Mouse (Mus musculus) MEL (cell line): ENCODE measurements at regions not wholly inside any gene's neighbourhood (a gene's known extent, or its start where the extent isn't known, plus 50 kb on each side); places are given as distances from the start of the nearest gene placed in this dataset.

Experiments used
- CTCF ChIP-seq, 3 experiments: IDR thresholded peaks in 2 of 3; conservative IDR thresholded peaks in 1 of 3; 2 replicates each; pipeline ENCODE4 v1.5.1; 2011 to 2012; ENCODE audit warnings: low read length in 3 of 3, low read depth in 2 of 3, mild to moderate bottlenecking in 2 of 3, improper control_type of control experiment in 1 of 3, inconsistent platforms in 1 of 3, mixed read lengths in 1 of 3, moderate library complexity in 1 of 3; ENCODE audit not compliant: control insufficient read depth in 1 of 3, insufficient read depth in 1 of 3, poor library complexity in 1 of 3, severe bottlenecking in 1 of 3
- GATA1 ChIP-seq: IDR thresholded peaks from 2 replicates; pipeline ENCODE4 v1.6.1; 2011; ENCODE audit warnings: low read depth, low read length, improper control_type of control experiment
- HCFC1 ChIP-seq: IDR thresholded peaks from 2 replicates; pipeline ENCODE4 v1.6.1; 2012; ENCODE audit warnings: low read depth, mild to moderate bottlenecking, inconsistent platforms, low read length, improper control_type of control experiment, moderate library complexity
- JUND ChIP-seq: IDR thresholded peaks from 2 replicates; pipeline ENCODE4 v1.6.1; 2011; ENCODE audit warnings: low read depth, mild to moderate bottlenecking, improper control_type of control experiment, low read length
- KAT2A ChIP-seq: conservative IDR thresholded peaks from 2 replicates; pipeline ENCODE4 v1.6.1; 2012; ENCODE audit warnings: low read depth, low read length, improper control_type of control experiment, inconsistent platforms
- MAX ChIP-seq: IDR thresholded peaks from 2 replicates; pipeline ENCODE4 v1.6.1; 2011; ENCODE audit warnings: low read length, improper control_type of control experiment
- POLR2A ChIP-seq, 2 experiments: IDR thresholded peaks; 2 replicates each; pipeline ENCODE4 v1.6.1; 2011 to 2012; ENCODE audit warnings: low read length in 2 of 2, mild to moderate bottlenecking in 2 of 2, control low read depth in 1 of 2, improper control_type of control experiment in 1 of 2, low read depth in 1 of 2, moderate library complexity in 1 of 2; ENCODE audit not compliant: control insufficient read depth in 1 of 2, insufficient read depth in 1 of 2, poor library complexity in 1 of 2
- POLR2AphosphoS2 ChIP-seq: IDR thresholded peaks from 2 replicates; pipeline ENCODE4 v1.6.1; 2011; ENCODE audit warnings: low read length, improper control_type of control experiment
- RAD21 ChIP-seq: IDR thresholded peaks from 2 replicates; pipeline ENCODE4 v1.6.1; 2011; ENCODE audit warnings: mild to moderate bottlenecking, low read depth, low read length, improper control_type of control experiment
- TCF12 ChIP-seq: IDR thresholded peaks from 2 replicates; pipeline ENCODE4 v1.6.1; 2014; ENCODE audit warnings: low read depth, mild to moderate bottlenecking, inconsistent platforms, low read length, improper control_type of control experiment, moderate library complexity
- USF1 ChIP-seq: IDR thresholded peaks from 2 replicates; pipeline ENCODE4 v1.6.1; 2014; ENCODE audit warnings: low read depth, mild to moderate bottlenecking, inconsistent platforms, low read length, improper control_type of control experiment, moderate library complexity
- ZKSCAN1 ChIP-seq: IDR thresholded peaks from 2 replicates; pipeline ENCODE4 v1.6.1; 2012; ENCODE audit warnings: low read depth, mild to moderate bottlenecking, inconsistent platforms, low read length, improper control_type of control experiment, moderate library complexity
- ZNF384 ChIP-seq: IDR thresholded peaks from 2 replicates; pipeline ENCODE4 v1.6.1; 2012; ENCODE audit warnings: low read depth, mild to moderate bottlenecking, inconsistent platforms, low read length, improper control_type of control experiment

- TF ChIP-seq CTCF (IDR thresholded peaks at IDR 0.05 in 2 of 3, conservative IDR thresholded peaks at IDR 0.05 in 1 of 3; ENCODE audit: control insufficient read depth in 1 of 3, insufficient read depth in 1 of 3, low read depth in 2 of 3, low read length in 3 of 3, poor library complexity in 1 of 3, severe bottlenecking in 1 of 3) (no peak), POLR2A (IDR thresholded peaks at IDR 0.05; ENCODE audit: control insufficient read depth in 1 of 2, insufficient read depth in 1 of 2, low read depth in 1 of 2, low read length in 2 of 2, poor library complexity in 1 of 2) (0 out of 4 replicates have a peak, but pooled peaks of 1 of the 2 experiments have one; percentile 49), USF1 (no peak), ZKSCAN1 (no peak), KAT2A (no peak), POLR2AphosphoS2 (no peak), ZNF384 (no peak), JUND (no peak), TCF12 (no peak), HCFC1 (no peak), RAD21 (no peak), GATA1 (no peak), MAX (peak; percentile 87)
These were observed 89.1 kb upstream of the Mdm1 start for GRCm38 (mm10) chr10:118052477-118052876.
